Mouse (Mus musculus): ENCODE data around the gene Atm. TPM values are rescaled to one million over a fixed set of nuclear protein-coding genes. Genes with fewer than 3 reads are reported as not detected.

Atm gene
- polyA plus RNA-seq, 1 experiment from 2014 or later: 3.5 TPM

- ATAC-seq: no peak
- 10% methylated on average over 17 of the region's 17 CpGs for WGBS
- Histone ChIP-seq H3K4me3 (ENCODE audit: low read depth, low read length) (peak overlapping the region; percentile 89), H3K27me3 (replicated peaks; ENCODE audit: insufficient read depth, low read length) (no peaks in the 10 kb centered on the region), H3K9me3 (ENCODE audit: low read length) (no peaks in the 10 kb centered on the region), H3K27ac (ENCODE audit: low read length) (peak overlapping the region; percentile 69), H3K4me2 (replicated peaks; ENCODE audit: low read depth, low read length) (peak overlapping the region; percentile 83), H3K36me3 (ENCODE audit: insufficient read depth, low read length) (no peaks in the 10 kb centered on the region), H3K4me1 (ENCODE audit: insufficient read depth, low read depth, low read length) (peaks cover 3% of the 10 kb centered on the region; the same call in 1 of the 2 replicates), H3K9ac (replicated peaks; ENCODE audit: low read depth) (peak overlapping the region; percentile 29; the same call in 1 of the 2 replicates)
- no peak for TF ChIP-seq CTCF (IDR thresholded peaks at IDR 0.05)
- no peak for TF ChIP-seq EP300 (IDR thresholded peaks at IDR 0.05)
- peak; percentile 10 for DNase-seq (ENCODE audit: low spot score)
Measured at GRCm38 (mm10) chr9:53535416-53536320, 872 bp downstream of the Atm start.

- no peaks in the 10 kb centered on the region for H3K27me3 ChIP-seq (replicated peaks; ENCODE audit: insufficient read depth, low read length)
- H3K4me2 ChIP-seq (replicated peaks; ENCODE audit: low read depth, low read length): no peak overlapping the region
- no peaks in the 10 kb centered on the region for H3K36me3 ChIP-seq (ENCODE audit: insufficient read depth, low read length)
- TF ChIP-seq CTCF (IDR thresholded peaks at IDR 0.05) (no peak), EP300 (IDR thresholded peaks at IDR 0.05) (no peak)
- DNase-seq (ENCODE audit: low spot score) (no peak), ATAC-seq (no peak)
- H3K4me1 ChIP-seq (ENCODE audit: insufficient read depth, low read depth, low read length): no peaks in the 10 kb centered on the region
- H3K4me3 ChIP-seq (ENCODE audit: low read depth, low read length): no peak overlapping the region
- H3K9ac ChIP-seq (replicated peaks; ENCODE audit: low read depth): no peak overlapping the region
- H3K27ac ChIP-seq (ENCODE audit: low read length): no peak overlapping the region
- no peaks in the 10 kb centered on the region for H3K9me3 ChIP-seq (ENCODE audit: low read length)
- WGBS: 74% methylated on average over 9 of the region's 9 CpGs
Measured at GRCm38 (mm10) chr9:53517373-53518009, 19.0 kb downstream of the Atm start.

GRCm38 (mm10) chr9:53514091-53514490 lies 22.4 kb downstream of the Atm start:
- Histone ChIP-seq H3K4me1 (ENCODE audit: insufficient read depth, low read depth, low read length) (no peaks in the 10 kb centered on the region), H3K36me3 (ENCODE audit: insufficient read depth, low read length) (no peaks in the 10 kb centered on the region), H3K9ac (replicated peaks; ENCODE audit: low read depth) (no peak overlapping the region), H3K4me2 (replicated peaks; ENCODE audit: low read depth, low read length) (no peak overlapping the region), H3K27me3 (replicated peaks; ENCODE audit: insufficient read depth, low read length) (no peaks in the 10 kb centered on the region), H3K9me3 (ENCODE audit: low read length) (no peaks in the 10 kb centered on the region), H3K4me3 (ENCODE audit: low read depth, low read length) (no peak overlapping the region), H3K27ac (ENCODE audit: low read length) (no peak overlapping the region)
- no peak for ATAC-seq
- DNase-seq (ENCODE audit: low spot score): no peak
- TF ChIP-seq EP300 (IDR thresholded peaks at IDR 0.05): no peak
- no peak for TF ChIP-seq CTCF (IDR thresholded peaks at IDR 0.05)

GRCm38 (mm10) chr9:53508053-53508452 lies 28.5 kb downstream of the Atm start:
- Histone ChIP-seq H3K4me1 (ENCODE audit: insufficient read depth, low read depth, low read length) (no peaks in the 10 kb centered on the region), H3K4me2 (replicated peaks; ENCODE audit: low read depth, low read length) (no peak overlapping the region), H3K27ac (ENCODE audit: low read length) (no peak overlapping the region), H3K27me3 (replicated peaks; ENCODE audit: insufficient read depth, low read length) (no peaks in the 10 kb centered on the region), H3K36me3 (ENCODE audit: insufficient read depth, low read length) (no peaks in the 10 kb centered on the region), H3K9me3 (ENCODE audit: low read length) (no peaks in the 10 kb centered on the region), H3K4me3 (ENCODE audit: low read depth, low read length) (no peak overlapping the region), H3K9ac (replicated peaks; ENCODE audit: low read depth) (no peak overlapping the region)
- 92% methylated on average over 7 of the region's 7 CpGs for WGBS
- no peak for DNase-seq (ENCODE audit: low spot score)
- no peak for TF ChIP-seq CTCF (IDR thresholded peaks at IDR 0.05)
- TF ChIP-seq EP300 (IDR thresholded peaks at IDR 0.05): no peak
- no peak for ATAC-seq

GRCm38 (mm10) chr9:53485886-53486285 lies 50.7 kb downstream of the Atm start:
- Histone ChIP-seq H3K27ac (ENCODE audit: low read length) (no peak overlapping the region), H3K4me1 (ENCODE audit: insufficient read depth, low read depth, low read length) (no peaks in the 10 kb centered on the region), H3K9ac (replicated peaks; ENCODE audit: low read depth) (no peak overlapping the region), H3K4me2 (replicated peaks; ENCODE audit: low read depth, low read length) (no peak overlapping the region), H3K36me3 (ENCODE audit: insufficient read depth, low read length) (no peaks in the 10 kb centered on the region), H3K27me3 (replicated peaks; ENCODE audit: insufficient read depth, low read length) (no peaks in the 10 kb centered on the region), H3K4me3 (ENCODE audit: low read depth, low read length) (no peak overlapping the region), H3K9me3 (ENCODE audit: low read length) (no peaks in the 10 kb centered on the region)
- TF ChIP-seq CTCF (IDR thresholded peaks at IDR 0.05): peak; percentile 35
- no peak for TF ChIP-seq EP300 (IDR thresholded peaks at IDR 0.05)
- DNase-seq (ENCODE audit: low spot score): no peak
- no peak for ATAC-seq

DNA sequence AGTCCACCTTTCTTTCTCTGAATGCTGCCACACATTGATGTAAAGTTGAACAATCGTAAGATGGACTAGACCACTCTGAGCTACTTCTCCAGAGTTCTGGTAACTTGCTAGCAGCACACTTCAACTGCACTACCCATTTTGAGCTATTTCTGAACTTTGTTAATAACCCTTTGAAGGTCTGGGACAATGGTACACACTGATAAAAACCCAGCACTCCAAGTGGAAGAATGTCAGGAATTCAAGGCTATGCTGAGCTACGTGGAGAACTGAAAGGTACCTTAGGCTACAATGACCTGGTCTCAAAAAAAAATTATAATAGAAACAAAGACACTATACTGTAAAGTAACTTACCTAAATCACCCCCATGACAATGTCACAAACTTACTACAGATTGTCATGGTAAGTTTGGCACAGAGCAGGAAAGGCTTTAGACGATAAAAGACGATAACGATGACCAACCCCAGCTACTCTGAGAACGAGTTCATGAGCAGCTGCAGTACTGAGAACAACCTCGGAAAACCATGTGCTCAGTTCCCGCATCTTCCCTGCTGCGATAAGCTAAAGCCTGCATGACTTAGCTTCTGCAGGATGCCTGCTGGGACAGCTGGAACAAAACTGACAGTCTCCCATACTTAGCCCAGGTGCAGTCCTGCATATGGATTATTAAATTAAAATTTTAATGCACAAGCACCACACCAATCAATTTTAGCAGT lies 63.6 kb downstream of the Atm start:
- no peak overlapping the region; the same call in 1 of the 2 replicates for H3K4me2 ChIP-seq (replicated peaks; ENCODE audit: low read depth, low read length)
- H3K27ac ChIP-seq (ENCODE audit: low read length): no peak overlapping the region
- 64% methylated on average over 9 of the region's 9 CpGs for WGBS
- H3K4me3 ChIP-seq (ENCODE audit: low read depth, low read length): no peak overlapping the region
- H3K36me3 ChIP-seq (ENCODE audit: insufficient read depth, low read length): no peaks in the 10 kb centered on the region; the same call in 1 of the 2 replicates
- TF ChIP-seq EP300 (IDR thresholded peaks at IDR 0.05) (0 out of 2 replicates have a peak, but pooled peaks have one; percentile 39), CTCF (IDR thresholded peaks at IDR 0.05) (no peak)
- ATAC-seq (peak; percentile 66; the same call in 1 of the 2 replicates), DNase-seq (ENCODE audit: low spot score) (peak; percentile 36)
- no peaks in the 10 kb centered on the region for H3K27me3 ChIP-seq (replicated peaks; ENCODE audit: insufficient read depth, low read length)
- H3K4me1 ChIP-seq (ENCODE audit: insufficient read depth, low read depth, low read length): no peaks in the 10 kb centered on the region
- H3K9ac ChIP-seq (replicated peaks; ENCODE audit: low read depth): no peak overlapping the region
- no peaks in the 10 kb centered on the region for H3K9me3 ChIP-seq (ENCODE audit: low read length)
